In the genomic region with DNA sequence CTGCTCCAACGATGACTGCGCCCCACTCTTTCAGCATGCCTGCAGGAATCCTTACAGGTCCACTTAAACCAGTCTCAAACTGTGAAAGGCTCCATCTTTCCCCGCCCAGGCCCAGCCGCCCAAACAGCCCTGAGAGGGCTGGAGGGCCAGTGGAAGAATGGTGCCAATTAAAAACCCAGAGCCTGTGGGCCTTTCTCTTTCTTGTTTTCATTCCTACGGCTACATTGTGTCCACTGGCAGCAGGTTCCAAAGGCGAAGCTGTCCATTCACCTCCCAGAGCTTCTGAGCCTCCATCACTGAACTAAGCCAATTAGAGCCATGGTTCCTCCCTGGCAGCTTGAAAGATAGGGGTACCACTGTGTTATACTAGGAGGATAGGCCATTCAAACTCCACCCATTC, we compare ENCODE assay signal across 10 mouse cellular contexts.
DNase-seq lines count a peak whose midpoint lies in the region; ATAC-seq and TF ChIP-seq lines count a peak whose summit lies in the region.
"Had no signal": no experiment of that assay in that cellular context is flagged by ENCODE, and none has a peak within 500 bp of the region (broad histone marks: within the 10 kb centered on the region; RNA-seq: fewer than 3 reads in every experiment).

No protein-coding gene starts in this region.

- no peaks in the 10 kb centered on the region for H3K27me3 ChIP-seq in lung, embryonic 16.5 days (ENCODE audit: control insufficient read depth, insufficient read depth, low read depth, low read length)
- H3K27me3 ChIP-seq in forebrain, embryonic 10.5 days (ENCODE audit: poor library complexity, severe bottlenecking): peaks cover 46% of the 10 kb centered on the region
- H3K27me3 ChIP-seq in hindbrain, embryonic 12.5 days: no peaks in the 10 kb centered on the region
- no peaks in the 10 kb centered on the region for H3K27me3 ChIP-seq in kidney, adult 2 months (replicated peaks; ENCODE audit: control insufficient read depth, insufficient read depth, low read length)
- H3K27me3 ChIP-seq: heart, embryonic 13.5 days had no signal

- no peak for TF ChIP-seq CTCF in olfactory bulb, adult 2 months (IDR thresholded peaks at IDR 0.05; ENCODE audit: insufficient read depth, low read depth, low read length)
- no peak for TF ChIP-seq CTCF in kidney, adult 2 months (conservative IDR thresholded peaks at IDR 0.05; ENCODE audit: insufficient read depth, insufficient read length, low read depth, low read length)

- WGBS in lung, embryonic 16.5 days: 65% methylated on average over 6 of the region's 6 CpGs
- 26% methylated on average over 6 of the region's 6 CpGs for WGBS in forebrain, embryonic 10.5 days
- WGBS in hindbrain, embryonic 12.5 days: 40% methylated on average over 6 of the region's 6 CpGs
- WGBS in olfactory bulb, adult 2 months: 71% methylated on average over 6 of the region's 6 CpGs
- 82% methylated on average over 6 of the region's 6 CpGs for WGBS in kidney, adult 2 months

- H3K4me1 ChIP-seq in lung, embryonic 16.5 days (replicated peaks; ENCODE audit: control insufficient read depth, insufficient read depth, low read length): peaks cover 45% of the 10 kb centered on the region
- H3K4me1 ChIP-seq in forebrain, embryonic 10.5 days: peaks cover 100% of the 10 kb centered on the region
- peaks cover 64% of the 10 kb centered on the region for H3K4me1 ChIP-seq in hindbrain, embryonic 12.5 days
- H3K4me1 ChIP-seq in olfactory bulb, adult 2 months (ENCODE audit: control insufficient read depth, insufficient read depth, low read length): peaks cover 43% of the 10 kb centered on the region
- peaks cover 38% of the 10 kb centered on the region for H3K4me1 ChIP-seq in kidney, adult 2 months (ENCODE audit: control insufficient read depth, insufficient read depth, low read length)

- peak overlapping the region; percentile 71 for H3K27ac ChIP-seq in lung, embryonic 16.5 days (ENCODE audit: low read length)
- peak overlapping the region; percentile 80 for H3K27ac ChIP-seq in forebrain, embryonic 10.5 days
- 0 out of 2 replicates have a peak overlapping the region, but pooled peaks have one; percentile 24 for H3K27ac ChIP-seq in hindbrain, embryonic 12.5 days
- H3K27ac ChIP-seq in olfactory bulb, adult 2 months (ENCODE audit: insufficient read depth, low read depth, low read length): peak overlapping the region; percentile 59; the same call in 1 of the 2 replicates
- no peak overlapping the region for H3K27ac ChIP-seq in kidney, adult 2 months (ENCODE audit: insufficient read depth, low read depth, low read length)
- H3K27ac ChIP-seq: heart, embryonic 13.5 days had no signal

- no peak for TF ChIP-seq POLR2A in olfactory bulb, adult 2 months (IDR thresholded peaks at IDR 0.05; ENCODE audit: insufficient read depth, low read depth, low read length)
- no peak for TF ChIP-seq POLR2A in kidney, adult 2 months (IDR thresholded peaks at IDR 0.05; ENCODE audit: low read depth, low read length)

- H3K9ac ChIP-seq in lung, embryonic 16.5 days (ENCODE audit: low read length): no peak overlapping the region
- no peak overlapping the region for H3K9ac ChIP-seq in hindbrain, embryonic 12.5 days
- H3K9ac ChIP-seq: heart, embryonic 13.5 days had no signal

- ATAC-seq in lung, embryonic 16.5 days (ENCODE audit: low read depth): no peak
- ATAC-seq in hindbrain, embryonic 12.5 days (ENCODE audit: low FRiP score): no peak

- H3K4me2 ChIP-seq in lung, embryonic 16.5 days (ENCODE audit: low read depth, low read length): no peak overlapping the region
- H3K4me2 ChIP-seq in hindbrain, embryonic 12.5 days (replicated peaks): no peak overlapping the region
- H3K4me2 ChIP-seq: heart, embryonic 13.5 days had no signal

- no peak overlapping the region for H3K4me3 ChIP-seq in lung, embryonic 16.5 days (ENCODE audit: low read length)
- peak overlapping the region; percentile 10; the same call in 1 of the 2 replicates for H3K4me3 ChIP-seq in forebrain, embryonic 10.5 days
- no peak overlapping the region for H3K4me3 ChIP-seq in hindbrain, embryonic 12.5 days
- H3K4me3 ChIP-seq in olfactory bulb, adult 2 months (ENCODE audit: insufficient read depth, low read depth, low read length): no peak overlapping the region
- H3K4me3 ChIP-seq in kidney, adult 2 months (ENCODE audit: insufficient read depth, low read depth, low read length): no peak overlapping the region
- H3K4me3 ChIP-seq: heart, embryonic 13.5 days had no signal

- no peaks in the 10 kb centered on the region for H3K36me3 ChIP-seq in lung, embryonic 16.5 days (ENCODE audit: control insufficient read depth, insufficient read depth, low read length)
- H3K36me3 ChIP-seq in forebrain, embryonic 10.5 days (replicated peaks): peaks cover 35% of the 10 kb centered on the region
- 0 out of 2 replicates have a peak, but pooled peaks cover 3% of the 10 kb centered on the region for H3K36me3 ChIP-seq in hindbrain, embryonic 12.5 days
- H3K36me3 ChIP-seq in kidney, adult 2 months (ENCODE audit: control insufficient read depth, insufficient read depth, low read length): no peaks in the 10 kb centered on the region
- H3K36me3 ChIP-seq: heart, embryonic 13.5 days had no signal

- no peaks in the 10 kb centered on the region for H3K9me3 ChIP-seq in lung, embryonic 16.5 days (ENCODE audit: control insufficient read depth, low read length)
- H3K9me3 ChIP-seq in forebrain, embryonic 10.5 days: no peaks in the 10 kb centered on the region
- no peaks in the 10 kb centered on the region for H3K9me3 ChIP-seq in hindbrain, embryonic 12.5 days (replicated peaks)
- H3K9me3 ChIP-seq: heart, embryonic 13.5 days had no signal

- DNase-seq in lung, postnatal 25 days (ENCODE audit: low spot score): no peak
- DNase-seq in forebrain, embryonic 10.5 days (ENCODE audit: extremely low spot score, low spot score): peak; percentile 83
- no peak for DNase-seq in layer of hippocampus, adult 9-11 months
- no peak for DNase-seq in kidney, adult 2 months
- DNase-seq: kidney, adult 8-10 months; right cerebral cortex, postnatal 14 days had no signal
